Mouse (Mus musculus): ENCODE results near the gene Ubn1. TPM values are rescaled to one million over a fixed set of nuclear protein-coding genes. Genes with fewer than 3 reads are reported as not detected.

Gene Ubn1
- total and polyA plus RNA-seq, 3 experiments: 17.4 to 33.2 (median 32.5) TPM

DNA sequence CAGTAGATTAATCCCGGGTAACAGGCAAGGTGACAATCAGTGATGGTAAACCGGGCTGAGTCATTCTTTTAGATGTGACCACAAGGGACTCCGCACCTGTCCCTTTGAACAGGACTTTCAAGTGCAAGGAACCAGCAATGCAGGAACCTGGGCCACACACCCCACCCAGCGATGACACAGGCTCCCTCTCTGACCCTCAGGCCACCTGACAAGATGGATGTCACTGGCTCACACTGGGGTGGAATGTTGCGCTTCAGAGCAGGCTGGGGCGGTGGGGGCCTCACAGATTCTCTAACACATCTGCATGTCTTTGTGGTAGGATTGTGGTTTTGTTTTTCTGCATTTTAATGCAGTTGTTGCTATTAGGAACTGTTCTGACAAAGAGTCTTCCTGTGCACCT is 73.6 kb downstream of the Ubn1 start:
- H3K4me3 ChIP-seq (replicated peaks in 1 of 3; ENCODE audit: low read depth in 2 of 3, low read length in 2 of 3, poor library complexity in 1 of 3): no peak overlapping the region
- peaks cover 30% of the 10 kb centered on the region for H3K27me3 ChIP-seq (replicated peaks)
- in situ Hi-C loops (cut with MboI; ENCODE audit: low pct_ligation_motif_present, low pct_unique_long_range_greater_than_20kb, low sequenced_read_pairs): no loop called here
- no peak overlapping the region for H3K27ac ChIP-seq (ENCODE audit: insufficient read depth, low read depth)
- TF ChIP-seq ZC3H11A (IDR thresholded peaks at IDR 0.05; ENCODE audit: low read depth, low read length): no peak
- TF ChIP-seq MXI1 (IDR thresholded peaks at IDR 0.05; ENCODE audit: low read depth, low read length): no peak
- TF ChIP-seq EP300 (IDR thresholded peaks at IDR 0.05; ENCODE audit: low read length): peak; percentile 40; the same call in 1 of the 2 replicates
- no peak overlapping the region for H3K9ac ChIP-seq (ENCODE audit: insufficient read depth, low read depth)
- no peaks in the 10 kb centered on the region for H3K36me3 ChIP-seq (replicated peaks in 1 of 2; ENCODE audit: control insufficient read depth in 1 of 2, insufficient read depth in 1 of 2, low read length in 1 of 2)
- peak; percentile 49 for DNase-seq (ENCODE audit: extremely low read depth)
- no peak overlapping the region for H3K4me2 ChIP-seq (ENCODE audit: insufficient read depth, low read depth, poor library complexity, severe bottlenecking)
- no peaks in the 10 kb centered on the region for H3K9me3 ChIP-seq (replicated peaks; ENCODE audit: low read length)
- dilution Hi-C loops (cut with MboI; ENCODE audit: extremely low pct_ligation_motif_present, extremely low pct_unique_long_range_greater_than_20kb, low sequenced_read_pairs): no loop called here
- H3K79me2 ChIP-seq (replicated peaks; ENCODE audit: control insufficient read depth, extremely low read depth, insufficient read depth, poor library complexity, severe bottlenecking): no peaks in the 10 kb centered on the region
- H3K4me1 ChIP-seq (ENCODE audit: control insufficient read depth in 1 of 2, insufficient read depth in 2 of 2): peaks cover 14 to 36% of the 10 kb centered on the region in 2 experiments

- Histone ChIP-seq H3K4me1 (ENCODE audit: control insufficient read depth in 1 of 2, insufficient read depth in 2 of 2) (peaks cover 13 to 15% of the 10 kb centered on the region in 2 experiments), H3K4me2 (ENCODE audit: insufficient read depth, low read depth, poor library complexity, severe bottlenecking) (no peak overlapping the region), H3K36me3 (replicated peaks in 1 of 2; ENCODE audit: control insufficient read depth in 1 of 2, insufficient read depth in 1 of 2, low read length in 1 of 2) (no peaks in the 10 kb centered on the region), H3K27ac (ENCODE audit: insufficient read depth, low read depth) (no peak overlapping the region), H3K9ac (ENCODE audit: insufficient read depth, low read depth) (no peak overlapping the region), H3K4me3 (replicated peaks in 1 of 3; ENCODE audit: low read depth in 2 of 3, low read length in 2 of 3, poor library complexity in 1 of 3) (no peak overlapping the region), H3K27me3 (replicated peaks) (peaks cover 89% of the 10 kb centered on the region), H3K79me2 (replicated peaks; ENCODE audit: control insufficient read depth, extremely low read depth, insufficient read depth, poor library complexity, severe bottlenecking) (no peaks in the 10 kb centered on the region), H3K9me3 (replicated peaks; ENCODE audit: low read length) (peaks cover 9% of the 10 kb centered on the region)
- dilution Hi-C loops (cut with MboI; ENCODE audit: extremely low pct_ligation_motif_present, extremely low pct_unique_long_range_greater_than_20kb, low sequenced_read_pairs): no loop called here
- TF ChIP-seq JUN (IDR thresholded peaks at IDR 0.05; ENCODE audit: insufficient read depth, low read depth, low read length) (no peak), ETS1 (conservative IDR thresholded peaks at IDR 0.05; ENCODE audit: low read depth, low read length) (no peak), TBP (conservative IDR thresholded peaks at IDR 0.05; ENCODE audit: low read depth, low read length) (no peak), CHD2 (IDR thresholded peaks at IDR 0.05; ENCODE audit: low read length) (no peak), ELF1 (IDR thresholded peaks at IDR 0.05; ENCODE audit: low read depth, low read length) (no peak), E2F4 (IDR thresholded peaks at IDR 0.05; ENCODE audit: insufficient replicate concordance, low read depth, low read length) (no peak), IRF4 (IDR thresholded peaks at IDR 0.05; ENCODE audit: low read depth, low read length) (no peak), KAT2A (IDR thresholded peaks at IDR 0.05; ENCODE audit: insufficient replicate concordance, low read length) (no peak), GABPA (IDR thresholded peaks at IDR 0.05; ENCODE audit: insufficient replicate concordance, low read depth, low read length) (no peak), CTCF (conservative IDR thresholded peaks at IDR 0.05 in 1 of 2, IDR thresholded peaks at IDR 0.05 in 1 of 2; ENCODE audit: low read depth in 2 of 2, low read length in 2 of 2) (no peak), CHD1 (IDR thresholded peaks at IDR 0.05; ENCODE audit: low read depth, low read length) (no peak), EP300 (IDR thresholded peaks at IDR 0.05; ENCODE audit: low read length) (no peak), SIN3A (IDR thresholded peaks at IDR 0.05; ENCODE audit: low read length) (no peak)
- in situ Hi-C loops (cut with MboI; ENCODE audit: low pct_ligation_motif_present, low pct_unique_long_range_greater_than_20kb, low sequenced_read_pairs): loop anchor here (25.0 kb wide), 1 partner anchor 493 kb away; the partner anchor contains the start of genes Dnaja3 and Vasn
- DNase-seq (ENCODE audit: extremely low read depth): no peak
These were observed 80.3 kb downstream of the Ubn1 start for GRCm38 (mm10) chr16:5130196-5130595.

Measured in CH12.LX (cell line).